Mouse (Mus musculus) cerebellum, postnatal 10 days (tissue): ENCODE measurements around the gene Pdcd10.

Experiments
- DNase-seq, 2 experiments: peaks; one replicate each; pipeline ENCODE4 v3.0.0; 2021; ENCODE audit warnings: mixed read lengths in 2 of 2

Gene Pdcd10

GRCm38 (mm10) chr3:75556695-75557291 lies at the start of gene Pdcd10:
Pdcd10 (minus strand) TSS chr3:75556856.
- peak; percentile 100 for DNase-seq

DNA sequence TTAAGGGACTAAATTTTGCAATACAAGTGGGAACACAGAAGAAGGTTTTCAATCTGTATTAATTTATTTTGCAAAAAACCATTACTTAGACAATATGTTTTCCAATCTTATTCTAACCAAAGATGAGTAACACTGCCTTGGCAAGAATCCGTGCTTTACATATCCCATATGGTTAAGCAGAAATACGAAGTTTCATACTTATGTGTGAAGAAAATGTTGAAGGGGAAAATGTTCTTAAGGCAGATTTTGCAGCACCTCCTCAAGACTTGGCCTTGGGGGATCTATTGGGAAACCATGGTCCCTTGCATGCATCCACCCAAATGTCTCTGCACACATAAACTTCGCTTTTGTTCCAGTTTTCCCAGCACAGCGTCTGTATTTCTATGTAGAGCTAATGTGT lies 28.2 kb upstream of the Pdcd10 start:
- DNase-seq: no peak

DNA sequence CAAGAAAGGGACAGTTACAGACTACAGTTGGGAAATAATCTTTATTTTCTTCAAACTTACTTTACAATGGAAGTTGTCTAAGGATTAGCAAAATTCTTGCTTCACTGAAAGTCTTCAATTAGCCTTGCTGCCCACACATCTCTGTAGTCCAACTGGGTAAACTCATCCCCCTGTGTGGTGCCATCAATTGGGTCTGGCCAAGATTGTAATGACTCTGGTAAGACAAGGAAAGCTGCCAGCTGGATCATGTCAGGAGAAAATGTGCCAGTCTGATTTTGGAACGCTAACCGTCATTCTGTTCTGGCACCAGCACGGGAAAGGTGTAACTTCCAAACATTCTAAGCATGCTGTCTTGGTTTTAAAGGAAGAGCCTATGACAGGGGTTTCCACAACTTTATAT lies 26.6 kb upstream of the Pdcd10 start:
- DNase-seq: peak; percentile 94

DNA sequence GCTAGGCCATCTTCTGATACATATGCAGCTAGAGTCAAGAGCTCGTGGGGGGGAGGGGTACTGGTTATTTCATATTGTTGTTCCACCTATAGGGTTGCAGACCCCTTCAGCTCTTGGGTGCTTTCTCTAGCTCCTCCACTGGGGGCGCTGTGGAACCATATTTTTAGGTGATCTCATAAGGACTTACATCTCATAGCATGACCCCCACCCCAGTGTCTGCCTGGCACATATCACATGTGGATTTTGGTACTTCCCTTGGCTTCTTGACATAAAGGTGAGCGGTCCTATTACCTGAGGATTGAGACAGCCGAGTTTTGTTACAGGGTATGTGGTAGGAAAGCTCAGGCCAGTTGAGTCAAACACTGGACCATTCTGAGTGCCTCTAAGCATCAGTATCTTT lies 22.7 kb upstream of the Pdcd10 start:
- DNase-seq: peak; percentile 53 to 70

- DNase-seq: no peak
These were observed 18.9 kb upstream of the Pdcd10 start for GRCm38 (mm10) chr3:75575582-75575981.

DNA sequence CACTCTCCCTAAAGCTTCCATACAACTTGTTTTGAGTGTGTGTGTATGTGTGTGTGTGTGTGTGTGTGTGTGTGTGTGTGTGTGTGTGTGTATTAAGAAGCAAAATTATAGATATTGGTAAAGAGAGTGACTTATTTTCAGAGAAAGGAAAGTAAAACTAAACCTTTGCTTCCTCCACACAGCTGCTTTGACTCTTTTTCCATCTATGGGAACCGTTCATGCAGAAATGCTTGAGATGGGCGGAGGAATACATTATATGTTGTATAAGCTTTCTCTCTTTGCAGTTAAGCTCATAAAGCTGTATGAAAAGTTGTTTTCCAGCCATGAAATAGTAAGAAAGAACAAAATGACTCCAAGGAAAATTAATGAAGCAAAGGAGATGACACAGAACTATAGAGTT lies 17.4 kb upstream of the Pdcd10 start:
- no peak for DNase-seq

DNA sequence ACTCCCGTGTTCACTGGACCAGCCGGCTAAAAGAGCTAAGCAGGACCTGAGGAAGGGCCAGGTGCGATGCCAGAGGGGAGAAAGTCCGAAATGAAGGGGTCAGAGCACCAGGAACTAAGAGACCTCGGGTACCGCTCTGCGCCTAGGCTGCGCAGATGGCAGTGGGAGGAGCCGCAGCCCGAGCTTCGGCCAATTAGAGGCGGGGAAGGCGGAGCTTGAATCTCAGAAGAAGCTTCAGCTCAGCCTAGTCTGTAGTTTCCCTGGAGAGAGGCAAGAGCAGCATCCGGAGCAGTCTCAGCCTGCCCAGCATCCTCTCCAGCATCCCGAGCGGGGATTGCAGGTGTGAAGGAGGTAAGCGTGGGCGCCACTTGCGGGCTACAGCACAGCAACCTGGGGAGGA lies 636 bp upstream of the Pdcd10 start, which contains the start of gene Serpini1:
TSS of gene Serpini1 (plus strand) at position 256 of the 400 bp plus-strand sequence.
- peak; percentile 93 to 96 for DNase-seq

- no peak for DNase-seq
These were observed 448 bp downstream of the Pdcd10 start for GRCm38 (mm10) chr3:75556121-75556694.

DNA sequence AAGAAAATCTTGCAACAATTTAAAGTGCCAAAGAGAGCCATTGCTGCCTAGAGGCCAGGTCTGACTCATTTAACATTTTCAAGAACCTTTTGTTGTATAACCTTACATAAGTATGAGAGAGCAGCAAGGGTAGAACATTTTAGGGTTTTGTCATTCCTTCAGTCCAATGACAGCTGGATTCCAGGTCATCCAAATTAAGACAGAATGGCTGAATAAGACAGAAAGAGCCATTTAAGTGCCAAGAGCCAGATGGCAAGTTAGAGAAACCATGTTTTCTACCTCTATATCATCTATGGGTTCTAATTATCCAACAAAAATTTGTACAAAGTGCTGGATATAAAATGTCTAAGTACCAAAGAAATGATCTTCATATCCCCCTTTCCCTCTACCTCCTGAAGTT lies 5.4 kb downstream of the Pdcd10 start:
- peak; percentile 10 to 40 for DNase-seq

- DNase-seq: no peak
These were observed 12.4 kb downstream of the Pdcd10 start for GRCm38 (mm10) chr3:75544287-75544686.

- DNase-seq: no peak
These were observed 13.8 kb downstream of the Pdcd10 start for GRCm38 (mm10) chr3:75542852-75543251.

DNA sequence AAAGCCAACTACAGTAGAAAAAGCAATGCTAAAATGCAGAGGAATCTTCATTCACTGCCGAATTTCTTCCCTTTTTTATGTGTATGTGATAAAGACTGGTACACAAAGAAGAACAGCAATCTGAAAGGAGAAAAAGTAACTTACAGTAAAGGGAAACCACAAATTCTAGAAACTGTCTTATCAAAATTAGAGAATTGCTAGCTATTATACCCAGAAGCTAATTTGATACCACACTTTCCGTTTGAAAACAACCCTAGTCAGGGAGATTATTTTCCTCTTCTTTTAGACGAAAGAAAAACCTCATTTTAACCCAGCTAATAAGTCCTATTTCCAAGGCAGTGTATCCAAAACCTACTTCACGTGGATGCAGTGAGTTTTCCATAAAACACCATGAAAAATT lies 15.4 kb downstream of the Pdcd10 start:
- DNase-seq: no peak

DNA sequence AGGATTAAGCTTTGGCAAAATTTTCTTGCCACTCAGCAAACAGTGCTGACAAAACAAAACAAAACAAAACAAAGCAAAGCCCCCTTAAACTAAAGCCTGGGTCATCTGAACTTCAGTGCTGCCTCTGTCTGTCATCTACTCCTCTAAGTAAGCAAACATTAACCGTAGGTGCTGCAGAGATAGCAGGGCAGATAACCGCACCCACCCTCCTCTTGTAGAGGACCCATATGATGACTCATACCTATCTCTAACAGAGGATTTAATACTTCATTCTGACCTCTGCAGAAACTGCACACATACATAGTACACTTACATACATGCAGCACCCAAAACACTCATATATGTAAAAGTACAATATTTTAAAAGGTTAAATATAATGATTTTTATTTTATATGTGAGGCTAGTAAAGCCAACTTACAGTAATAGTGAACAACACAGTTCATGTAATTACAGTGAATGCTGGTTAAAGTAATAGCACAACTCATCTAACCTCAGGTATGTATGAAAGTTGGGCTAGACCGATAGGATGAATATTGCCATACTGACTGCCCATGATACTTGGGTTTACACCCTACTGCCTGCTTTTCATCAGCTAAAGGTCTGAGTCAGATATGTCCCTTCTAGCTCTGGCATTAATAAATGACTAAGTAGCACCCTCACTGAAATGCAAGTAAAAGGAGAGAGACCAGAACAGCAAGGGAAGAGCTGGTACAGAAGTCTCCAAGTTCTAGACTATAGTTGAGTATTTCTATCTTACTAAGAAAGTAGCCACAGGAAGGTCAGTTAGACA lies 22.4 kb downstream of the Pdcd10 start:
- DNase-seq: no peak

DNA sequence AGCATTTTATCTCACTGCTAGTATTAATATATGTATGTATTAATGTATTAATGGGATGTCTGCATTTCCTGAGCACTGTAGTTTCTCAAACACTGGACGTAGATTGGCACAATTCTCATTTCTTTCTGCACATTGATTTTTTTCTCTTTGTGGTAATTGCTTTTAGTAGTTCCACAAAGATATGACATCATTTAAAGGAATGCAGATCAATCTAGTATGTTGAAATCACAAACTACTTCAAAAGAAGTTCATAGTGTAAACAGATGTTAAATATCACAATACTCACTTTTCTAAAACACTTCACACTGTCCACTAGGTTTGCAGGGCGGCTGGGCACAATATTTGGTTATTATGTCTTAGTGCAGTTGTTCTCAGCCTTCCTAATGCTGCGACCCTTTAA lies 25.6 kb downstream of the Pdcd10 start:
- no peak for DNase-seq

GRCm38 (mm10) chr3:75522527-75522926 lies 34.1 kb downstream of the Pdcd10 start:
- DNase-seq: no peak

DNA sequence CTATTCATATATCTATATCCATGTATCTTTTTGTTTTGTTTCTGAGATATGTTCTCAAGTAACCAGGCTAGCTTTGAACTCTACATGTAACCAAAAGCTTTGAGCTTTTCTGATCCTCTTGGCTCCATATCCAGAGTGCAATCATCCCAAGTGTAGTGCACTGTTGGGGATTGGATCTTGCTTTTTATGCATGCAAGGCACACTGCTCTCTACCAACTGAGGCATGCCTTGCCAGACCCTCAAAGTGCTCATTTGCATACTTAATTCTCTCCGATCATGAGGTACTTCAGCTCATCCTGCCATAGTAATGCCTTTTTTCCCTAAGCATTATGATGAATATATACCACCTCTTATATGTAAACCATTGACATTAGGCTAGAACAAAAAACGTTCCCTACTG lies 35.3 kb downstream of the Pdcd10 start:
- no peak for DNase-seq

GRCm38 (mm10) chr3:75517631-75518250 lies 38.9 kb downstream of the Pdcd10 start:
- DNase-seq: peak; percentile 69 to 73

DNA sequence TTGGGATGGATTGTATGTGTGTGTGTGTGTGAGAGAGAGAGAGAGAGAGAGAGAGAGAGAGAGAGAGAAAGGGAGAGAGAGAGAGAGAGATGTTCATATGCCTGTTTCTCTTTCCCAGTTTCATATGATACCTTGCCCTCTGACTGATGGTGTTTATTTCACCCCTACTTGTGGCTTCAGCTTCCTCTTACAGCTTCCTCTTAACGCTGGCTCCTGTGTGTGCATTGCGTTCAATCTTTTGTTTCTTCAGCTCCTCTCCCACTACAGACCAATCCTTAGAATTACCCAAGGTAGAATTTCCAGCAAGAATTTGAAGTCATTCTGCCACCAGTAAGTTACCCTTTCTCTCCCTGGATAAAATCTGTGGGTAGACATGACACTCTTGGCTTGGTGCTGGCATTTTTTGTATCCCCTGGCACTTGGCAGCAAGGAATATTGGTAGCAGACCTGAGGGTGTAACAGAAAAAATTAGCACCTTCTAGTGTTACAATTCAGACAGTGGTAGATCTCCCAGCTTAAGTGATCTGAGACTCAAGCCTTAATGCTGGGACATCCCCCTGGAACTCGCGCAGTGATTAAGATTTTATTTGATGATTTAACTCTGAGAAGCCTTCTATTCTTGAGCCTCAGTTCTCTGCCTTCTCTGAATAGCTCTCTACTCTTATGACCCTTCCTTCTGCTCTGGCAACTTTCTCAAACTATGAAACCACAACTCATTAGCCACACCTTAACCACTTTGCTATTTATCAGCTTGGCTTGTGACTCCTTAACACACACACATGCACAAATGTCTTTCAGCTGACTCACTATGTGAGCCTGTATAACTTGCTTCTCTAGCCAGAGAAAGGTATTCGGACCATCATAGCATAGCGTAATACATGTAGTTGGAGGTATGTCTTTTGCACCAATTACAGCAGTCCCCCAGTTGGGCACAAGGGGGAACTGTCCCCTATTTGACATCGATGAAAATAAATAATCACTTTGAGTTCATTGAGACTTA lies 57.4 kb downstream of the Pdcd10 start:
- DNase-seq: no peak

DNA sequence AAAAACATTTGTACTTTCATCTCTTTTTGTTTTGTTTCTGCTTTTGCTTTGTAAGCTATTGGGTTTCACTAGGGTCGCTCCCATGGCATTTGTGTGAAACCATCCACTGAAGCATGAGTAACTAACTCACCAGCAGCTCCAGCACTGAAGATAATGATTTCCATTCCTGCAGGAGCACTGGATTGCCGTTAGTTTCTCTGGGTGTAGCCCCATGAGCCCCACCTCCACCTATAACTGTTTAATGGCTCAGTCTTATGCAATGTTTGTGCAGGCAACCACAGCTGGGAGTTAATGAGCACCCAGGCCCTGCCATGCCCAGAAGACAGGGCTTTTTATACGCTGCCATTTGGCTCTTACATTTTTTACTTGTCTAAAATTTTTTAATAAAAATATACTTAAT lies 63.7 kb downstream of the Pdcd10 start:
- DNase-seq: no peak

GRCm38 (mm10) chr3:75482056-75482455 lies 74.6 kb downstream of the Pdcd10 start, which contains the start of gene Wdr49:
Wdr49 (minus strand) TSS chr3:75482156.
- no peak for DNase-seq

DNA sequence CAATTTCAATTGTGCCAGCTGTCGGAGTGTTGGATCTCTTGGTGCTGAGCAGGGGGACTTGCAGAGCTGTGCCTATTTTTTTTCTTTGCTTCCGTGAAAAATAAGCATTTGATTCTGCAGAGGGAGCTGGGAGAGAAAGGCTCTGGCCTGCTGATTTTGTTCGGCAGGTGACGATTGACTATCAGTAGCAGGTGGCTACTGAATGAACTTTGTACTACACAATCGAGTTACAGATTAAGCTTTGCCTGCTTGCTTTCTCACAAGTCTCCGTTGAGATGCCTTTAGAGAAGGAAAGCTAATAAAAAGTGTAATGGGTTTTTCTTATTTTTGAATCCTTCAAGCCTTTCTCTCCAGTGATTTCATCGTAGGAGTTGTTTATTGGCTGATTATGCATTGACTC lies 81.5 kb downstream of the Pdcd10 start:
- no peak for DNase-seq

DNA sequence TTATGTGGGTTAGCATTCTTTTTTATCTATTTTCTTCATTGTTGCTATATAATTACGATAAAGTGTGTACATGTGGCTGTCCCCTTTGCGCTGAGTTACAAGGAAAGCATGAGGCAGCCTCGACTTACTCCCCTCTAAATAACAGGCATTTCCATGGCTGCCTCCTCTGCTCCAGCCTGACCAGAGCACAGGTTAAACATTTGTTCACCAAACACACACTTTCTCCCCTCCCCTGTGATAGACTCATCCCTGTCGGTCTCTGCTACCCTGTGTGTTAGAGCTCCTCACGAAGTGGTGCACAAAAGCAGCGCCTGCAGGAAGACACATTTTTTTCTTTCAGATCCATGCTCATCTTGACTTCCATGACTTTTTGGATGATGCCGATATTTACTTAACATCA lies 82.0 kb downstream of the Pdcd10 start:
- DNase-seq: no peak
